Mouse (Mus musculus) spleen, adult 18-20 months (tissue): ENCODE measurements around the gene Adamts7.

ENCODE experiments used
- DNase-seq, 2 experiments: peaks; one replicate each; pipeline ENCODE4 v3.0.0; 2022; ENCODE audit warnings: mixed read lengths in 2 of 2

Gene Adamts7

GRCm38 (mm10) chr9:90162926-90163748 lies at the start of gene Adamts7:
Adamts7 (plus strand) TSS chr9:90163069.
- DNase-seq = peak; percentile 9 to 22

GRCm38 (mm10) chr9:90113151-90113550 lies 49.7 kb upstream of the Adamts7 start:
- no peak for DNase-seq

GRCm38 (mm10) chr9:90113651-90114566 lies 49.0 kb upstream of the Adamts7 start:
- peak; percentile 89 for DNase-seq

GRCm38 (mm10) chr9:90114567-90115307 lies 48.1 kb upstream of the Adamts7 start, which contains the start of gene Morf4l1:
Morf4l1 (minus strand) TSS chr9:90114774.
- peak; percentile 87 to 94 for DNase-seq

- no peak for DNase-seq
These were observed 47.6 kb upstream of the Adamts7 start for GRCm38 (mm10) chr9:90115308-90115700.

- DNase-seq = no peak
These were observed 45.6 kb upstream of the Adamts7 start for GRCm38 (mm10) chr9:90117234-90117633.

- no peak for DNase-seq
These were observed 40.6 kb upstream of the Adamts7 start for GRCm38 (mm10) chr9:90122246-90122740.

- DNase-seq = no peak
These were observed 38.6 kb upstream of the Adamts7 start for GRCm38 (mm10) chr9:90124156-90124872.

- DNase-seq = no peak
These were observed 38.0 kb upstream of the Adamts7 start for GRCm38 (mm10) chr9:90124873-90125245.

GRCm38 (mm10) chr9:90125416-90126099 lies 37.3 kb upstream of the Adamts7 start:
- no peak for DNase-seq

GRCm38 (mm10) chr9:90126260-90127010 lies 36.4 kb upstream of the Adamts7 start:
- peak; percentile 67 to 77 for DNase-seq

- no peak for DNase-seq
These were observed 35.7 kb upstream of the Adamts7 start for GRCm38 (mm10) chr9:90127146-90127545.

GRCm38 (mm10) chr9:90128636-90129201 lies 34.1 kb upstream of the Adamts7 start:
- no peak for DNase-seq

- no peak for DNase-seq
These were observed 29.1 kb upstream of the Adamts7 start for GRCm38 (mm10) chr9:90133562-90134355.

GRCm38 (mm10) chr9:90135466-90135865 lies 27.4 kb upstream of the Adamts7 start:
- no peak for DNase-seq

GRCm38 (mm10) chr9:90135963-90136677 lies 26.7 kb upstream of the Adamts7 start:
- DNase-seq = no peak

GRCm38 (mm10) chr9:90136678-90136965 lies 26.2 kb upstream of the Adamts7 start:
- DNase-seq = no peak

- no peak for DNase-seq
These were observed 17.1 kb upstream of the Adamts7 start for GRCm38 (mm10) chr9:90145788-90146187.

GRCm38 (mm10) chr9:90146869-90147268 lies 16.0 kb upstream of the Adamts7 start:
- no peak for DNase-seq
